Mouse (Mus musculus): Measurements from ENCODE around the gene Col5a3. TPM values are rescaled to one million over a fixed set of nuclear protein-coding genes. Genes with fewer than 3 reads are reported as not detected.

Gene Col5a3
- polyA plus RNA-seq, 1 experiment from 2014 or later = 0.45 TPM

- no peak overlapping the region for H3K4me3 ChIP-seq
- H3K9ac ChIP-seq (replicated peaks) = peak overlapping the region; percentile 39
- H3K36me3 ChIP-seq = no peaks in the 10 kb centered on the region
- peak; percentile 95 for ATAC-seq (replicated peaks)
- no peaks in the 10 kb centered on the region for H3K27me3 ChIP-seq
- H3K9me3 ChIP-seq = no peaks in the 10 kb centered on the region
- H3K4me1 ChIP-seq = peaks cover 8% of the 10 kb centered on the region
- WGBS = 16% methylated on average over 19 of the region's 19 CpGs
- peak overlapping the region; percentile 30 for H3K4me2 ChIP-seq (replicated peaks)
- 0 out of 2 replicates have a peak overlapping the region, but pooled peaks have one; percentile 33 for H3K27ac ChIP-seq (replicated peaks)
These were observed 16.2 kb upstream of the Col5a3 start for GRCm38 (mm10) chr9:20830901-20831643.

GRCm38 (mm10) chr9:20828127-20828526, 13.3 kb upstream of the Col5a3 start:
- H3K4me1 ChIP-seq = peaks cover 8% of the 10 kb centered on the region
- no peaks in the 10 kb centered on the region for H3K9me3 ChIP-seq
- no peak overlapping the region for H3K9ac ChIP-seq (replicated peaks)
- no peaks in the 10 kb centered on the region for H3K27me3 ChIP-seq
- no peaks in the 10 kb centered on the region for H3K36me3 ChIP-seq
- H3K4me3 ChIP-seq = no peak overlapping the region
- 96% methylated on average over 1 of the region's 1 CpGs for WGBS
- no peak overlapping the region for H3K27ac ChIP-seq (replicated peaks)
- no peak for ATAC-seq (replicated peaks)
- H3K4me2 ChIP-seq (replicated peaks) = no peak overlapping the region

- Histone ChIP-seq H3K36me3 (no peaks in the 10 kb centered on the region), H3K9ac (replicated peaks) (no peak overlapping the region), H3K27me3 (no peaks in the 10 kb centered on the region), H3K4me2 (replicated peaks) (no peak overlapping the region), H3K9me3 (no peaks in the 10 kb centered on the region), H3K4me1 (peaks cover 4% of the 10 kb centered on the region), H3K4me3 (no peak overlapping the region), H3K27ac (replicated peaks) (no peak overlapping the region)
- ATAC-seq (replicated peaks) = no peak
- WGBS = 76% methylated on average over 5 of the region's 5 CpGs
These were observed 10.9 kb upstream of the Col5a3 start for GRCm38 (mm10) chr9:20825781-20826180.

- H3K4me3 ChIP-seq = no peak overlapping the region
- no peak overlapping the region for H3K9ac ChIP-seq (replicated peaks)
- H3K27me3 ChIP-seq = no peaks in the 10 kb centered on the region
- H3K9me3 ChIP-seq = no peaks in the 10 kb centered on the region
- no peak for ATAC-seq (replicated peaks)
- H3K4me1 ChIP-seq = no peaks in the 10 kb centered on the region
- no peaks in the 10 kb centered on the region for H3K36me3 ChIP-seq
- 91% methylated on average over 3 of the region's 3 CpGs for WGBS
- H3K4me2 ChIP-seq (replicated peaks) = no peak overlapping the region
- H3K27ac ChIP-seq (replicated peaks) = no peak overlapping the region
These were observed 8.0 kb upstream of the Col5a3 start for GRCm38 (mm10) chr9:20822821-20823220.

GRCm38 (mm10) chr9:20820001-20820400, 5.1 kb upstream of the Col5a3 start:
- no peak overlapping the region for H3K27ac ChIP-seq (replicated peaks)
- 0 out of 2 replicates have a peak, but pooled peaks cover under 1% of the 10 kb centered on the region for H3K4me1 ChIP-seq
- no peaks in the 10 kb centered on the region for H3K27me3 ChIP-seq
- H3K9me3 ChIP-seq = no peaks in the 10 kb centered on the region
- H3K9ac ChIP-seq (replicated peaks) = no peak overlapping the region
- H3K36me3 ChIP-seq = no peaks in the 10 kb centered on the region
- WGBS = 80% methylated on average over 5 of the region's 5 CpGs
- ATAC-seq (replicated peaks) = no peak
- H3K4me3 ChIP-seq = no peak overlapping the region
- H3K4me2 ChIP-seq (replicated peaks) = no peak overlapping the region

DNA sequence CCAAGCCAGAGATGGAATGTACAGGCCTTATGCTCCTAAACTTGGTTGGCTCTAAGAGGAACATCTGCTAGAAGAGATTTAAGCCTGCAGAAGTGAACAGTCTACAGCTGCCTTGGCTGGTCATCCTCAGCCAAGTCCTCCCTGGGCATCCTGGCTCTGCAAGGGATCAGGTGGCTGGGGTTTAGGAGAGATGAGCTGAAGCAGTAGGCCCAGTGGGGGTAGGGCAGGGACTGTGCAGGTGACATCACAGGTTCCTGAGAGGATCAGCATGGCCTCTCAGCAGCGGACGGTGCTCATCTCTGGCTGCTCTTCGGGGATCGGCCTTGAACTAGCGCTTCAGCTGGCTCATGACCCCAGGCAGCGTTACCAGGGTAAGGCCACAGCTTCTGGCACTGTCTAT, 3.4 kb upstream of the Col5a3 start, which contains the start of gene Rdh8:
TSS of gene Rdh8 (plus strand) at position 268 of the 400 bp plus-strand sequence.
- Histone ChIP-seq H3K27me3 (no peaks in the 10 kb centered on the region), H3K4me1 (peaks cover 5% of the 10 kb centered on the region; the same call in 1 of the 2 replicates), H3K9ac (replicated peaks) (no peak within 1 kb of the TSS), H3K4me2 (replicated peaks) (no peak within 1 kb of the TSS), H3K9me3 (no peaks in the 10 kb centered on the region), H3K4me3 (no peak within 1 kb of the TSS), H3K27ac (replicated peaks) (no peak within 1 kb of the TSS), H3K36me3 (no peaks in the 10 kb centered on the region)
- no peak for ATAC-seq (replicated peaks)
- 75% methylated on average over 6 of the region's 6 CpGs for WGBS

GRCm38 (mm10) chr9:20812537-20813271, 2.2 kb downstream of the Col5a3 start:
- Histone ChIP-seq H3K4me2 (replicated peaks) (no peak overlapping the region), H3K36me3 (no peaks in the 10 kb centered on the region), H3K9me3 (no peaks in the 10 kb centered on the region), H3K9ac (replicated peaks) (no peak overlapping the region), H3K4me3 (no peak overlapping the region), H3K4me1 (peaks cover 5% of the 10 kb centered on the region; the same call in 1 of the 2 replicates), H3K27me3 (peaks cover 10% of the 10 kb centered on the region; the same call in 1 of the 2 replicates), H3K27ac (replicated peaks) (no peak overlapping the region)
- 18% methylated on average over 19 of the region's 19 CpGs for WGBS
- no peak for ATAC-seq (replicated peaks)

DNA sequence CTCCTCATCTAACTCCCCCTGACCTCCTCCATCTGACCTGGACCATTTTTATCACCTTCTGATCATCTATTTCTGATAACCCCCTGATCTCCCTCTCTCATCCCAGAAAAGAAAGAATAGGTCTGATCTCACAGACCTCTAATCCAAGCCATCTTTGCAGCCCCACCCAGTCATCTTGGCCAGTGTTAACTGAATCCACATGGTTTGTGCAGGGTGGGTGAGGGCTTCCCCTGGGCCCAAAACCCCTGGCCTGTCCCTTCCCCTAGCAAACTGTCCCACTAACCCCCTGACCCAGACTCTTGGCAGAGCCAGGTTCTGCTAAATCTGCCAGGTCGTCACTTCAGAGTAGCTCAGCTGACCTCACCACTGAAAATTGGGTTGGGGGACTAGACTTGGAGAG, 4.1 kb downstream of the Col5a3 start:
- Histone ChIP-seq H3K36me3 (no peaks in the 10 kb centered on the region), H3K27ac (replicated peaks) (no peak overlapping the region), H3K4me2 (replicated peaks) (no peak overlapping the region), H3K9me3 (no peaks in the 10 kb centered on the region), H3K4me1 (peaks cover 5% of the 10 kb centered on the region; the same call in 1 of the 2 replicates), H3K27me3 (peaks cover 10% of the 10 kb centered on the region; the same call in 1 of the 2 replicates), H3K9ac (replicated peaks) (no peak overlapping the region), H3K4me3 (no peak overlapping the region)
- WGBS = 73% methylated on average over 1 of the region's 1 CpGs
- ATAC-seq (replicated peaks) = no peak

DNA sequence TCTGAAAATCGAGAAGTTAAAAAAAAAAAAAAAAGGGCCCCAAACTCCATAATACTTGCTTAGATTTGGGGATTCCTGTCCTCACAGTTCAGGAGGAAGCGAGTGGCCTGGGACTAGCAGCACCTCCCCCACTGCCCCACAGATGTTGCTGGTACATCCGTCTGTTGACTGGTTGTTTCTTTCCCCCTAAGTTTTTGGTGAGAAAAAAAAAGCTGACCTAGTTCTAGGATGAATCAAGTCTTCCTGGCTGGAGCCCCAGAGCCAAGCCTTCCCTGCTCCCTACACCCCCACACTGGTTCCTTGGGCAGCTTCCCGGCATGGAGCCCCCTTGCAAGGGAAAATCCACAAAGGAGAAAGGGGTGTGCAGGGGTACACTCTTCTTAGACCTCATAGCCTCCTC, 4.6 kb downstream of the Col5a3 start:
- Histone ChIP-seq H3K9ac (replicated peaks) (no peak overlapping the region), H3K36me3 (no peaks in the 10 kb centered on the region)
- 52% methylated on average over 4 of the region's 4 CpGs for WGBS

GRCm38 (mm10) chr9:20805706-20806105, 9.2 kb downstream of the Col5a3 start:
- Histone ChIP-seq H3K27ac (replicated peaks) (no peak overlapping the region), H3K9ac (replicated peaks) (no peak overlapping the region), H3K4me3 (no peak overlapping the region), H3K36me3 (no peaks in the 10 kb centered on the region), H3K4me2 (replicated peaks) (no peak overlapping the region), H3K27me3 (no peaks in the 10 kb centered on the region), H3K4me1 (no peaks in the 10 kb centered on the region), H3K9me3 (no peaks in the 10 kb centered on the region)
- no peak for ATAC-seq (replicated peaks)
- 35% methylated on average over 5 of the region's 5 CpGs for WGBS

More for the DNA sequence above, 4.6 kb downstream of the Col5a3 start:
- Histone ChIP-seq H3K9me3 (no peaks in the 10 kb centered on the region), H3K4me3 (no peak overlapping the region), H3K27me3 (peaks cover 10% of the 10 kb centered on the region; the same call in 1 of the 2 replicates), H3K4me2 (replicated peaks) (no peak overlapping the region), H3K27ac (replicated peaks) (no peak overlapping the region), H3K4me1 (peaks cover 5% of the 10 kb centered on the region; the same call in 1 of the 2 replicates)
- no peak for ATAC-seq (replicated peaks)

DNA sequence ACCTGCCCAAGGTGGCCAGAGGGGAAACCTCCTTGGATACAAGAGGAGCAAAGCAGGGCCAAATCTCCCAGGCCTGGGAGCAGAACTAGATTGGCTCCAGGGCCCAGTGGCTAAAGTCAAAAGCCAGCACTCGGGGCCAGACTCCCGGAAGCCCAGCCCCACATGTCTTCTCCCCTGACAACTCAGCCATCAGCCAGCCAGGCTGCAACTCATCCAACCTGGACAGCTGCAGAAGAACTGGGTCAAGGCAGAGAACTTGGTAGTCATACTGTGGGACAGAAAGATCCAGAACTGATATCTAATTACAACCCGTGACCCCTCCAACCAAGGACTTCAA, 9.7 kb downstream of the Col5a3 start:
- 86% methylated on average over 3 of the region's 3 CpGs for WGBS

More for the DNA sequence above, 9.7 kb downstream of the Col5a3 start:
- no peaks in the 10 kb centered on the region for H3K9me3 ChIP-seq
- H3K4me2 ChIP-seq (replicated peaks) = no peak overlapping the region
- H3K36me3 ChIP-seq = no peaks in the 10 kb centered on the region
- H3K4me3 ChIP-seq = no peak overlapping the region
- no peaks in the 10 kb centered on the region for H3K27me3 ChIP-seq
- H3K27ac ChIP-seq (replicated peaks) = no peak overlapping the region
- H3K9ac ChIP-seq (replicated peaks) = no peak overlapping the region
- no peak for ATAC-seq (replicated peaks)
- H3K4me1 ChIP-seq = no peaks in the 10 kb centered on the region

Measured in forebrain, embryonic 15.5 days (tissue).